In genomic region chr14:75834739-75835381, GRCm38 (mm10) we compare ENCODE assay signal across 8 mouse cellular contexts. TPM values are rescaled to one million over a fixed set of nuclear protein-coding genes. Genes with fewer than 3 reads are reported as not detected.
DNase-seq lines count a peak whose midpoint lies in the region; ATAC-seq and TF ChIP-seq lines count a peak whose summit lies in the region.

No protein-coding gene starts in this region.

- H3K4me1 ChIP-seq in heart, postnatal 0 days (ENCODE audit: control insufficient read depth, insufficient read depth) = peaks cover 39% of the 10 kb centered on the region

- H3K4me2 ChIP-seq in heart, postnatal 0 days (ENCODE audit: low read depth, low read length) = peak overlapping the region; percentile 93

- no peaks in the 10 kb centered on the region for H3K27me3 ChIP-seq in heart, postnatal 0 days (ENCODE audit: control insufficient read depth, insufficient read depth, low read length)

- TF ChIP-seq CTCF in heart, postnatal 0 days (IDR thresholded peaks at IDR 0.05; ENCODE audit: low read depth) = peak; percentile 43

- DNase-seq in ES-CJ7 (ENCODE audit: low read depth, low spot score) = peak; percentile 77
- DNase-seq in adrenal gland, postnatal 14 days = peak; percentile 82
- DNase-seq in heart, postnatal 0 days (ENCODE audit: low spot score) = peak; percentile 86
- DNase-seq in kidney, postnatal 36 days = peak; percentile 81 to 88
- DNase-seq in spleen, postnatal 10 days (ENCODE audit: low spot score in 2 of 2) = peak; percentile 70 to 71
- no peak for DNase-seq in layer of hippocampus, adult 11-12 months (ENCODE audit: low spot score)

- peak overlapping the region; percentile 93 for H3K9ac ChIP-seq in heart, postnatal 0 days (replicated peaks; ENCODE audit: low read depth, low read length)

- 1% methylated on average over 16 of the region's 16 CpGs for WGBS in heart, postnatal 0 days

- H3K4me3 ChIP-seq in heart, postnatal 0 days (ENCODE audit: low read depth, low read length) = peak overlapping the region; percentile 49

- peak; percentile 61 for ATAC-seq in erythroblast, adult 5-6 weeks (replicated peaks; ENCODE audit: low FRiP score, poor library complexity, severe bottlenecking)
- ATAC-seq in heart, postnatal 0 days (ENCODE audit: insufficient read depth, low read depth) = peak; percentile 70
- ATAC-seq in megakaryocyte-erythroid progenitor cell, adult 5-6 weeks (replicated peaks; ENCODE audit: low FRiP score, low TSS enrichment, poor library complexity, severe bottlenecking) = peak; percentile 56

- no peak; the same call in 1 of the 2 replicates for TF ChIP-seq EP300 in heart, postnatal 0 days (IDR thresholded peaks at IDR 0.05; ENCODE audit: low read depth)

- peak overlapping the region; percentile 100 for H3K27ac ChIP-seq in heart, postnatal 0 days (ENCODE audit: low read depth)

- H3K36me3 ChIP-seq in heart, postnatal 0 days (replicated peaks; ENCODE audit: control insufficient read depth, insufficient read depth, low read length) = no peaks in the 10 kb centered on the region

- no peaks in the 10 kb centered on the region for H3K9me3 ChIP-seq in heart, postnatal 0 days (replicated peaks; ENCODE audit: control insufficient read depth, low read length)

RNA-seq across cellular contexts. Expression of gene Tpt1, which starts 10.0 kb away (rescaled TPM):
- 2,745 and 3,054 TPM in 2 replicates for total RNA-seq in adrenal gland, postnatal 14 days (2021)
- 1,739 and 1,947 TPM in 2 replicates for total RNA-seq in erythroblast, adult 5-6 weeks (2015; ENCODE audit: low replicate concordance)
- total RNA-seq in erythroblast, adult 5-6 weeks (2017; ENCODE audit: low replicate concordance) = 548 and 914 TPM in 2 replicates
- 746 and 806 TPM in 2 replicates for total RNA-seq in heart, postnatal 0 days (2014; rRNA removed; ENCODE audit: low replicate concordance)
- 1,059 and 1,111 TPM in 2 replicates for polyA plus RNA-seq in heart, postnatal 0 days (2015; fragmentation: Nextera tagmentation; extraction: Ambion mirVana)
- total RNA-seq in megakaryocyte-erythroid progenitor cell, adult 5-6 weeks (2014; fragmentation: Nextera tagmentation) = 4,413 and 4,416 TPM in 2 replicates
- total RNA-seq in megakaryocyte-erythroid progenitor cell, adult 5-6 weeks (2017) = 839 and 1,119 TPM in 2 replicates

RNA-seq across cellular contexts. Expression of gene Slc25a30, which starts 48.0 kb away (rescaled TPM):
- total RNA-seq in adrenal gland, postnatal 14 days (2021) = 71.2 and 102 TPM in 2 replicates
- total RNA-seq in erythroblast, adult 5-6 weeks (2015; ENCODE audit: low replicate concordance) = 8.2 and 13.3 TPM in 2 replicates
- total RNA-seq in erythroblast, adult 5-6 weeks (2017; ENCODE audit: low replicate concordance) = 3.4 and 7.0 TPM in 2 replicates
- 39.0 and 39.2 TPM in 2 replicates for total RNA-seq in heart, postnatal 0 days (2014; rRNA removed; ENCODE audit: low replicate concordance)
- polyA plus RNA-seq in heart, postnatal 0 days (2015; fragmentation: Nextera tagmentation; extraction: Ambion mirVana) = 6.2 and 6.3 TPM in 2 replicates
- 26.0 and 33.0 TPM in 2 replicates for total RNA-seq in megakaryocyte-erythroid progenitor cell, adult 5-6 weeks (2014; fragmentation: Nextera tagmentation)
- 22.5 and 32.6 TPM in 2 replicates for total RNA-seq in megakaryocyte-erythroid progenitor cell, adult 5-6 weeks (2017)
